In the genomic region with DNA sequence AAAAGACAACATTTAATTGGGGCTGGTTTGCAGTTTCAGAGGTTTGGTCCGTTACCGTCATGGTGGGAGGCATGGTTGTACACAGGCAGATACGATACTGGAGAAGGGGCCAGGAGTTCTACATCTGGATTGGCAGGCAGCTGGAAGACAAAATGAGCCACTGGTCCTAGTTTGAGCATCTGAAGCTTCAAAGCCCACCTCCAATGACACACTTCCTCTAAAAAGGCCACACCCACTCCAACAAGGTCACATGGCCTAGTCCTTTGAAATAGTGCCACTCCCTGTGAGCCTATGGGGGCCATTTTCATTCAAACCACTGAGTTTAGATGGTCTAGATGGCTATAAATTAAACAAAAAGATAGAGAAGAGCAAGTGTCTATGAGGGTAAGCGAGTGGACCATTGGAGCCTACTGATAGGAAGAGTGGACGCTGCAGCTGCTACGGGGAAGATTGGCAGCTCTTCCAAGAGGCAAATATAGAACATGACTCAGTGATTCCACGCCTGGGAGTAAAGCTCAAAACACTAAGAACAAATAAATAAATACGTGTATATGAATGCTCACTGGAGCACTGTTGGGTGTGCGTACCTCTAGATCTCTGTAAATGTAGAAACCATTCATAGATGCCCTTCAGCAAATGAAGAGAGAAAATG, we compare ENCODE assay signal across 26 mouse cellular contexts. TPM values are rescaled to one million over a fixed set of nuclear protein-coding genes. Genes with fewer than 3 reads are reported as not detected.
DNase-seq lines count a peak whose midpoint lies in the region; ATAC-seq and TF ChIP-seq lines count a peak whose summit lies in the region.
"Had no signal": no experiment of that assay in that cellular context is flagged by ENCODE, and none has a peak within 500 bp of the region (broad histone marks: within the 10 kb centered on the region; RNA-seq: fewer than 3 reads in every experiment).

No protein-coding gene starts in this region.

- no peak for TF ChIP-seq RAD21 in MEL (IDR thresholded peaks at IDR 0.05; ENCODE audit: low read depth, low read length)

- no peaks in the 10 kb centered on the region for H3K9me3 ChIP-seq in forebrain, embryonic 11.5 days (ENCODE audit: control insufficient read depth, low read length)
- no peaks in the 10 kb centered on the region for H3K9me3 ChIP-seq in forebrain, embryonic 10.5 days
- H3K9me3 ChIP-seq in heart, embryonic 10.5 days = no peaks in the 10 kb centered on the region
- no peaks in the 10 kb centered on the region for H3K9me3 ChIP-seq in MEL (replicated peaks; ENCODE audit: insufficient read depth, low read length)
- H3K9me3 ChIP-seq: embryonic facial prominence, embryonic 15.5 days; forebrain, embryonic 12.5 days; hindbrain, embryonic 13.5 days; limb, embryonic 10.5 days had no signal

- WGBS in forebrain, embryonic 11.5 days = 93% methylated on average over 9 of the region's 9 CpGs
- 93% methylated on average over 9 of the region's 9 CpGs for WGBS in forebrain, embryonic 10.5 days
- WGBS in heart, embryonic 10.5 days = 84% methylated on average over 9 of the region's 9 CpGs
- WGBS in thymus, adult 2 months = 96% methylated on average over 9 of the region's 9 CpGs

- TF ChIP-seq EP300 in MEL (IDR thresholded peaks at IDR 0.05; ENCODE audit: low read depth in 1 of 2, low read length in 2 of 2) = no peak

- ATAC-seq in forebrain, embryonic 11.5 days (replicated peaks; ENCODE audit: low FRiP score) = no peak
- ATAC-seq: inflammation-experienced regulatory T-cells, adult 6 months; liver, postnatal 0 days had no signal

- no peaks in the 10 kb centered on the region for H3K36me3 ChIP-seq in forebrain, embryonic 11.5 days (ENCODE audit: control insufficient read depth, insufficient read depth, low read length)
- no peaks in the 10 kb centered on the region for H3K36me3 ChIP-seq in forebrain, embryonic 10.5 days (replicated peaks)
- H3K36me3 ChIP-seq in heart, embryonic 10.5 days = no peaks in the 10 kb centered on the region
- peaks cover 0 to 4% of the 10 kb centered on the region in 2 experiments; a peak in 2 of 4 replicates for H3K36me3 ChIP-seq in MEL (ENCODE audit: control insufficient read depth in 1 of 2, insufficient read depth in 2 of 2, low read length in 2 of 2)
- H3K36me3 ChIP-seq in thymus, adult 2 months (ENCODE audit: control insufficient read depth, insufficient read depth, low read length) = no peaks in the 10 kb centered on the region
- H3K36me3 ChIP-seq: embryonic facial prominence, embryonic 15.5 days; forebrain, embryonic 12.5 days; hindbrain, embryonic 13.5 days; limb, embryonic 10.5 days had no signal

- no peak overlapping the region for H3K4me2 ChIP-seq in forebrain, embryonic 11.5 days (ENCODE audit: low read depth, low read length, severe bottlenecking)
- H3K4me2 ChIP-seq: embryonic facial prominence, embryonic 15.5 days; forebrain, embryonic 12.5 days; hindbrain, embryonic 13.5 days had no signal

- H3K9ac ChIP-seq in forebrain, embryonic 11.5 days (ENCODE audit: low read length) = no peak overlapping the region
- H3K9ac ChIP-seq in MEL (ENCODE audit: control insufficient read depth, low read depth, low read length, poor library complexity, severe bottlenecking) = no peak overlapping the region
- H3K9ac ChIP-seq: embryonic facial prominence, embryonic 15.5 days; forebrain, embryonic 12.5 days; hindbrain, embryonic 13.5 days; liver, postnatal 0 days had no signal

- no peaks in the 10 kb centered on the region for H3K27me3 ChIP-seq in forebrain, embryonic 11.5 days (ENCODE audit: control insufficient read depth, insufficient read depth, low read length)
- H3K27me3 ChIP-seq in forebrain, embryonic 10.5 days (ENCODE audit: poor library complexity, severe bottlenecking) = no peaks in the 10 kb centered on the region
- no peaks in the 10 kb centered on the region for H3K27me3 ChIP-seq in heart, embryonic 10.5 days (ENCODE audit: insufficient read depth, poor library complexity, severe bottlenecking)
- no peaks in the 10 kb centered on the region for H3K27me3 ChIP-seq in MEL (ENCODE audit: control insufficient read depth in 1 of 2, insufficient read depth in 2 of 2, low read length in 2 of 2)
- no peaks in the 10 kb centered on the region for H3K27me3 ChIP-seq in thymus, adult 2 months (ENCODE audit: control insufficient read depth, insufficient read depth, low read length)
- H3K27me3 ChIP-seq: embryonic facial prominence, embryonic 15.5 days; forebrain, embryonic 12.5 days; hindbrain, embryonic 13.5 days had no signal

- TF ChIP-seq POLR2A in MEL (IDR thresholded peaks at IDR 0.05; ENCODE audit: control insufficient read depth in 1 of 2, insufficient read depth in 1 of 2, low read depth in 1 of 2, low read length in 2 of 2, poor library complexity in 1 of 2) = no peak
- TF ChIP-seq POLR2A in thymus, adult 2 months (IDR thresholded peaks at IDR 0.05; ENCODE audit: control insufficient read depth, extremely low read depth, insufficient read depth, low read length, poor library complexity) = no peak

- no peaks in the 10 kb centered on the region; the same call in 1 of the 2 replicates for H3K79me2 ChIP-seq in MEL (ENCODE audit: control insufficient read depth, insufficient read depth, low read length, poor library complexity)

- no peak overlapping the region for H3K4me3 ChIP-seq in forebrain, embryonic 11.5 days (ENCODE audit: low read depth, low read length)
- no peak overlapping the region for H3K4me3 ChIP-seq in forebrain, embryonic 10.5 days
- H3K4me3 ChIP-seq in heart, embryonic 10.5 days = no peak overlapping the region
- no peak overlapping the region for H3K4me3 ChIP-seq in MEL (ENCODE audit: control insufficient read depth in 1 of 2, insufficient read depth in 1 of 2, low read depth in 2 of 2, low read length in 2 of 2)
- no peak overlapping the region for H3K4me3 ChIP-seq in thymus, adult 2 months (ENCODE audit: control insufficient read depth, insufficient read depth, low read length)
- H3K4me3 ChIP-seq: embryonic facial prominence, embryonic 15.5 days; forebrain, embryonic 12.5 days; hindbrain, embryonic 13.5 days; limb, embryonic 10.5 days had no signal

- TF ChIP-seq CTCF in MEL (IDR thresholded peaks at IDR 0.05 in 2 of 3, conservative IDR thresholded peaks at IDR 0.05 in 1 of 3; ENCODE audit: control insufficient read depth in 1 of 3, insufficient read depth in 1 of 3, low read depth in 2 of 3, low read length in 3 of 3, poor library complexity in 1 of 3, severe bottlenecking in 1 of 3) = no peak
- no peak for TF ChIP-seq CTCF in thymus, adult 2 months (IDR thresholded peaks at IDR 0.05; ENCODE audit: borderline replicate concordance, control insufficient read depth, extremely low read depth, insufficient read depth, low read length, poor library complexity)

- DNase-seq in forebrain, embryonic 11.5 days (ENCODE audit: low spot score) = peak; percentile 39
- no peak for DNase-seq in forebrain, embryonic 10.5 days (ENCODE audit: extremely low spot score, low spot score)
- DNase-seq in heart, embryonic 10.5 days (ENCODE audit: low spot score) = peak; percentile 71
- DNase-seq in heart, adult 9 months (ENCODE audit: low spot score in 2 of 2) = no peak
- DNase-seq in 3134 (ENCODE audit: extremely low read depth, insufficient read length, low spot score) (peak; percentile 19), MEL (ENCODE audit: low read depth, low spot score) (peak; percentile 75)
- no peak for DNase-seq in thymus, adult 2 months
- no peak for DNase-seq in urinary bladder, postnatal 25 days (ENCODE audit: low spot score)
- DNase-seq: cerebellum, adult 18-20 months; cerebellum, postnatal 36 days; gastrocnemius, postnatal 14 days; kidney, adult 2 months; kidney, postnatal 36 days; layer of hippocampus, adult 9-11 months; liver, postnatal 0 days; thymus, postnatal 14 days had no signal

- no peak overlapping the region for H3K27ac ChIP-seq in forebrain, embryonic 11.5 days (ENCODE audit: low read depth, low read length)
- H3K27ac ChIP-seq in forebrain, embryonic 10.5 days = no peak overlapping the region
- H3K27ac ChIP-seq in heart, embryonic 10.5 days = no peak overlapping the region
- H3K27ac ChIP-seq in MEL (ENCODE audit: control insufficient read depth, low read depth, low read length) = 0 out of 2 replicates have a peak overlapping the region, but pooled peaks have one; percentile 5
- no peak overlapping the region for H3K27ac ChIP-seq in thymus, adult 2 months (ENCODE audit: control insufficient read depth, insufficient read depth, low read length)
- H3K27ac ChIP-seq: embryonic facial prominence, embryonic 15.5 days; forebrain, embryonic 12.5 days; hindbrain, embryonic 13.5 days; limb, embryonic 10.5 days had no signal

- no peaks in the 10 kb centered on the region for H3K4me1 ChIP-seq in forebrain, embryonic 11.5 days (replicated peaks; ENCODE audit: control insufficient read depth, insufficient read depth, low read length)
- peaks cover 8% of the 10 kb centered on the region for H3K4me1 ChIP-seq in forebrain, embryonic 10.5 days
- H3K4me1 ChIP-seq in heart, embryonic 10.5 days = no peaks in the 10 kb centered on the region
- 0 out of 4 replicates have a peak, but pooled peaks cover 0 to 5% of the 10 kb centered on the region in 2 experiments for H3K4me1 ChIP-seq in MEL (ENCODE audit: control insufficient read depth in 1 of 2, insufficient read depth in 2 of 2, low read length in 2 of 2)
- H3K4me1 ChIP-seq in thymus, adult 2 months (replicated peaks; ENCODE audit: control insufficient read depth, insufficient read depth, low read length) = no peaks in the 10 kb centered on the region
- H3K4me1 ChIP-seq: embryonic facial prominence, embryonic 15.5 days; forebrain, embryonic 12.5 days had no signal

RNA-seq across cellular contexts. Expression of gene Hfe2, which starts 18.4 kb away (rescaled TPM):
- 0.69 and 0.77 TPM in 2 replicates for polyA plus RNA-seq in forebrain, embryonic 11.5 days (2014; fragmentation: Nextera tagmentation; extraction: Ambion mirVana)
- polyA plus RNA-seq in forebrain, embryonic 10.5 days (2016; fragmentation: Nextera tagmentation; extraction: Ambion mirVana) = 1.6 and 1.8 TPM in 2 replicates
- 5.5 and 8.9 TPM in 2 replicates for polyA plus RNA-seq in heart, embryonic 10.5 days (2016; fragmentation: Nextera tagmentation; extraction: Ambion mirVana)
- total RNA-seq in MEL (2012; rRNA removed) = not detected in 2 replicates
- not detected for polyA plus RNA-seq in MEL (2012; ENCODE audit: insufficient read depth in 1 of 2, insufficient read length in 2 of 2, low read depth in 1 of 2, low replicate concordance in 2 of 2, missing spikeins in 1 of 2)
- 1.3 and 10.4 TPM in 2 replicates for polyA plus RNA-seq in thymus, adult 2 months (2012; rRNA removed)
- polyA plus RNA-seq: inflammation-experienced regulatory T-cells, adult 6 months; small intestine, adult 2 months had no signal

RNA-seq across cellular contexts. Expression of gene Txnip, which starts 51.2 kb away (rescaled TPM):
- 45.5 and 46.3 TPM in 2 replicates for polyA plus RNA-seq in forebrain, embryonic 11.5 days (2014; fragmentation: Nextera tagmentation; extraction: Ambion mirVana)
- 26.8 and 27.9 TPM in 2 replicates for polyA plus RNA-seq in forebrain, embryonic 10.5 days (2016; fragmentation: Nextera tagmentation; extraction: Ambion mirVana)
- 59.9 and 75.5 TPM in 2 replicates for polyA plus RNA-seq in heart, embryonic 10.5 days (2016; fragmentation: Nextera tagmentation; extraction: Ambion mirVana)
- 183 and 191 TPM in 2 replicates for total RNA-seq in MEL (2012; rRNA removed)
- polyA plus RNA-seq in MEL (2012; ENCODE audit: insufficient read depth in 1 of 2, insufficient read length in 2 of 2, low read depth in 1 of 2, low replicate concordance in 2 of 2, missing spikeins in 1 of 2) = 1,000 to 10,000 TPM in 1 of 2 experiments, 100 to 1,000 TPM in 1; 237 to 1,680 TPM
- polyA plus RNA-seq in thymus, adult 2 months (2012; rRNA removed) = 587 and 719 TPM in 2 replicates

RNA-seq across cellular contexts. Expression of gene BC107364, which starts 54.4 kb away (rescaled TPM):
- polyA plus RNA-seq in forebrain, embryonic 11.5 days (2014; fragmentation: Nextera tagmentation; extraction: Ambion mirVana) = not detected in 2 replicates
- 0.20 TPM in 1 of 2 replicates, not detected in the other for polyA plus RNA-seq in forebrain, embryonic 10.5 days (2016; fragmentation: Nextera tagmentation; extraction: Ambion mirVana)
- polyA plus RNA-seq in heart, embryonic 10.5 days (2016; fragmentation: Nextera tagmentation; extraction: Ambion mirVana) = 0.49 TPM in 1 of 2 replicates, not detected in the other
- not detected in 2 replicates for total RNA-seq in MEL (2012; rRNA removed)
- polyA plus RNA-seq in MEL (2012; ENCODE audit: insufficient read depth in 1 of 2, insufficient read length in 2 of 2, low read depth in 1 of 2, low replicate concordance in 2 of 2, missing spikeins in 1 of 2) = under 1 TPM in 1 of 2 experiments, not detected in 1; 0.17 TPM
- 0.09 and 0.32 TPM in 2 replicates for polyA plus RNA-seq in thymus, adult 2 months (2012; rRNA removed)
- total RNA-seq: adrenal gland, postnatal 4 days; gastrocnemius, postnatal 14 days; left cerebral cortex, adult 8-10 months; liver, adult 2 months had no signal
- polyA plus RNA-seq: forebrain, embryonic 12.5 days; hindbrain, embryonic 13.5 days; inflammation-experienced regulatory T-cells, adult 6 months; liver, adult 2 months; liver, postnatal 0 days; neural tube, embryonic 11.5 days; small intestine, adult 2 months had no signal

Comparison
In these comparisons a context has a peak if more than half of its experiments do, and no peak if none do; other contexts are left out.
1. DNase-seq: peak in forebrain, embryonic 11.5 days (single experiment), heart, embryonic 10.5 days (single experiment), 3134 (single experiment) and MEL (single experiment); none in forebrain, embryonic 10.5 days (single experiment), heart, adult 9 months (0 of 2), thymus, adult 2 months (single experiment) and urinary bladder, postnatal 25 days (single experiment).